Mouse (Mus musculus): ENCODE measurements at regions not wholly inside any gene's neighbourhood (a gene's known extent, or its start where the extent isn't known, plus 50 kb on each side); places are given as distances from the start of the nearest gene placed in this dataset.

- WGBS = 17% methylated on average over 9 of the region's 9 CpGs
- Histone ChIP-seq H3K9ac (ENCODE audit: low read depth, low read length, severe bottlenecking) (no peak overlapping the region), H3K4me3 (replicated peaks; ENCODE audit: low read length) (no peak overlapping the region), H3K27ac (replicated peaks; ENCODE audit: low read depth, low read length) (no peak overlapping the region), H3K36me3 (ENCODE audit: control insufficient read depth, insufficient read depth, low read length) (no peaks in the 10 kb centered on the region), H3K27me3 (ENCODE audit: control insufficient read depth, insufficient read depth, low read length) (no peaks in the 10 kb centered on the region), H3K9me3 (ENCODE audit: control insufficient read depth, low read length) (no peaks in the 10 kb centered on the region), H3K4me2 (replicated peaks; ENCODE audit: low read depth, low read length, severe bottlenecking) (peak overlapping the region; percentile 28; the same call in 1 of the 2 replicates), H3K4me1 (ENCODE audit: control insufficient read depth, insufficient read depth, low read length) (peaks cover 12% of the 10 kb centered on the region)
- DNase-seq (ENCODE audit: low spot score) (no peak), ATAC-seq (ENCODE audit: low FRiP score, low read depth) (no peak)
- no peak for TF ChIP-seq POLR2A (IDR thresholded peaks at IDR 0.05; ENCODE audit: borderline replicate concordance, extremely low read depth, insufficient read depth, insufficient read length)
These were observed 51.3 kb upstream of the Ier5l start for GRCm38 (mm10) chr2:30525295-30525694.

GRCm38 (mm10) chr2:30525831-30526230 is 51.8 kb upstream of the Ier5l start:
- Histone ChIP-seq H3K9ac (ENCODE audit: low read depth, low read length, severe bottlenecking) (no peak overlapping the region), H3K27ac (replicated peaks; ENCODE audit: low read depth, low read length) (no peak overlapping the region)

GRCm38 (mm10) chr2:30527495-30527894 is 53.5 kb upstream of the Ier5l start:
- Histone ChIP-seq H3K9ac (ENCODE audit: low read depth, low read length, severe bottlenecking) (no peak overlapping the region), H3K4me3 (replicated peaks; ENCODE audit: low read length) (no peak overlapping the region), H3K27me3 (ENCODE audit: control insufficient read depth, insufficient read depth, low read length) (no peaks in the 10 kb centered on the region), H3K4me2 (replicated peaks; ENCODE audit: low read depth, low read length, severe bottlenecking) (no peak overlapping the region), H3K27ac (replicated peaks; ENCODE audit: low read depth, low read length) (no peak overlapping the region), H3K9me3 (ENCODE audit: control insufficient read depth, low read length) (no peaks in the 10 kb centered on the region), H3K36me3 (ENCODE audit: control insufficient read depth, insufficient read depth, low read length) (no peaks in the 10 kb centered on the region), H3K4me1 (ENCODE audit: control insufficient read depth, insufficient read depth, low read length) (peaks cover 12% of the 10 kb centered on the region)
- WGBS = 18% methylated on average over 4 of the region's 4 CpGs
- TF ChIP-seq POLR2A (IDR thresholded peaks at IDR 0.05; ENCODE audit: borderline replicate concordance, extremely low read depth, insufficient read depth, insufficient read length) = no peak
- ATAC-seq (ENCODE audit: low FRiP score, low read depth) (no peak), DNase-seq (ENCODE audit: low spot score) (no peak)

More at GRCm38 (mm10) chr2:30525831-30526230, 51.8 kb upstream of the Ier5l start:
- TF ChIP-seq POLR2A (IDR thresholded peaks at IDR 0.05; ENCODE audit: borderline replicate concordance, extremely low read depth, insufficient read depth, insufficient read length) = no peak
- WGBS = 46% methylated on average over 3 of the region's 3 CpGs
- peaks cover 12% of the 10 kb centered on the region for H3K4me1 ChIP-seq (ENCODE audit: control insufficient read depth, insufficient read depth, low read length)
- no peaks in the 10 kb centered on the region for H3K27me3 ChIP-seq (ENCODE audit: control insufficient read depth, insufficient read depth, low read length)
- no peak overlapping the region for H3K4me2 ChIP-seq (replicated peaks; ENCODE audit: low read depth, low read length, severe bottlenecking)
- H3K4me3 ChIP-seq (replicated peaks; ENCODE audit: low read length) = no peak overlapping the region
- DNase-seq (ENCODE audit: low spot score) = no peak
- ATAC-seq (ENCODE audit: low FRiP score, low read depth) = no peak
- no peaks in the 10 kb centered on the region for H3K9me3 ChIP-seq (ENCODE audit: control insufficient read depth, low read length)
- H3K36me3 ChIP-seq (ENCODE audit: control insufficient read depth, insufficient read depth, low read length) = no peaks in the 10 kb centered on the region

- Histone ChIP-seq H3K4me3 (replicated peaks; ENCODE audit: low read length) (no peak overlapping the region), H3K9me3 (ENCODE audit: control insufficient read depth, low read length) (no peaks in the 10 kb centered on the region), H3K27me3 (ENCODE audit: control insufficient read depth, insufficient read depth, low read length) (no peaks in the 10 kb centered on the region), H3K9ac (ENCODE audit: low read depth, low read length, severe bottlenecking) (no peak overlapping the region), H3K27ac (replicated peaks; ENCODE audit: low read depth, low read length) (no peak overlapping the region), H3K4me1 (ENCODE audit: control insufficient read depth, insufficient read depth, low read length) (no peaks in the 10 kb centered on the region; the same call in 1 of the 2 replicates), H3K36me3 (ENCODE audit: control insufficient read depth, insufficient read depth, low read length) (no peaks in the 10 kb centered on the region), H3K4me2 (replicated peaks; ENCODE audit: low read depth, low read length, severe bottlenecking) (no peak overlapping the region)
- TF ChIP-seq POLR2A (IDR thresholded peaks at IDR 0.05; ENCODE audit: borderline replicate concordance, extremely low read depth, insufficient read depth, insufficient read length) = no peak
- ATAC-seq (ENCODE audit: low FRiP score, low read depth) = no peak
- DNase-seq (ENCODE audit: low spot score) = no peak
These were observed 58.9 kb upstream of the Ier5l start for GRCm38 (mm10) chr2:30532948-30533347.

- H3K4me1 ChIP-seq (ENCODE audit: control insufficient read depth, insufficient read depth, low read length) = no peaks in the 10 kb centered on the region; the same call in 1 of the 2 replicates
- DNase-seq (ENCODE audit: low spot score) = no peak
- TF ChIP-seq POLR2A (IDR thresholded peaks at IDR 0.05; ENCODE audit: borderline replicate concordance, extremely low read depth, insufficient read depth, insufficient read length) = no peak
- H3K9ac ChIP-seq (ENCODE audit: low read depth, low read length, severe bottlenecking) = no peak overlapping the region
- no peak for ATAC-seq (ENCODE audit: low FRiP score, low read depth)
- H3K36me3 ChIP-seq (ENCODE audit: control insufficient read depth, insufficient read depth, low read length) = no peaks in the 10 kb centered on the region
- WGBS = 92% methylated on average over 6 of the region's 6 CpGs
- H3K4me3 ChIP-seq (replicated peaks; ENCODE audit: low read length) = no peak overlapping the region
- H3K4me2 ChIP-seq (replicated peaks; ENCODE audit: low read depth, low read length, severe bottlenecking) = no peak overlapping the region
- H3K9me3 ChIP-seq (ENCODE audit: control insufficient read depth, low read length) = no peaks in the 10 kb centered on the region
- H3K27me3 ChIP-seq (ENCODE audit: control insufficient read depth, insufficient read depth, low read length) = no peaks in the 10 kb centered on the region
- H3K27ac ChIP-seq (replicated peaks; ENCODE audit: low read depth, low read length) = no peak overlapping the region
These were observed 59.3 kb upstream of the Ier5l start for GRCm38 (mm10) chr2:30533367-30533766.

GRCm38 (mm10) chr2:30534485-30534884 is 60.4 kb upstream of the Cstad start:
- no peak for ATAC-seq (ENCODE audit: low FRiP score, low read depth)
- 49% methylated on average over 10 of the region's 10 CpGs for WGBS

More at GRCm38 (mm10) chr2:30534485-30534884, 60.4 kb upstream of the Cstad start:
- no peak for TF ChIP-seq POLR2A (IDR thresholded peaks at IDR 0.05; ENCODE audit: borderline replicate concordance, extremely low read depth, insufficient read depth, insufficient read length)
- H3K4me2 ChIP-seq (replicated peaks; ENCODE audit: low read depth, low read length, severe bottlenecking) = 0 out of 2 replicates have a peak overlapping the region, but pooled peaks have one; percentile 8
- no peaks in the 10 kb centered on the region for H3K36me3 ChIP-seq (ENCODE audit: control insufficient read depth, insufficient read depth, low read length)
- no peak overlapping the region for H3K9ac ChIP-seq (ENCODE audit: low read depth, low read length, severe bottlenecking)
- H3K4me1 ChIP-seq (ENCODE audit: control insufficient read depth, insufficient read depth, low read length) = no peaks in the 10 kb centered on the region; the same call in 1 of the 2 replicates
- H3K27me3 ChIP-seq (ENCODE audit: control insufficient read depth, insufficient read depth, low read length) = no peaks in the 10 kb centered on the region
- DNase-seq (ENCODE audit: low spot score) = no peak
- no peaks in the 10 kb centered on the region for H3K9me3 ChIP-seq (ENCODE audit: control insufficient read depth, low read length)
- H3K4me3 ChIP-seq (replicated peaks; ENCODE audit: low read length) = no peak overlapping the region
- H3K27ac ChIP-seq (replicated peaks; ENCODE audit: low read depth, low read length) = no peak overlapping the region
